Mouse (Mus musculus): Measurements from ENCODE around the gene Plagl2. TPM values are rescaled to one million over a fixed set of nuclear protein-coding genes. Genes with fewer than 3 reads are reported as not detected.

Plagl2 gene
- total RNA-seq, 2 experiments from 2014 or later: 8.3 to 11.9 TPM

DNA sequence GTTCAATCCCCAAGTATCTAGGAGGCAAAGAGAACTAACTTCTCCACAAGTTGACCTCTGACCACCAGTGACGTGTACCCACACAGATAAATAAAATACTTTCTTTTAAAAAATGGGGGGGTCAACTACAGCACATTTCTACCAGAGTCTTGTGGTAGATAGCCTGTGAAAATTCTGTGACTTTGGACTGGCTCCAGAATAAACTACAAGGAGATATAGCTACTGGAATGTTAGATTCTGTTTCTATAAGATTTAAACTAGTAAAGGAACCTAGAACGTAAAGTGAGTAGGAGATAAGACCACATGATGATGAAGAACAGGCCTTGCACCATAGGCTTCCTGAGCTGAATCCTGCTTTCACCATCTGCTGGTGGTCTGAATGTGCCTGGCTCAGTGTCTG, 53.4 kb downstream of the Plagl2 start:
- DNase-seq: no peak

DNA sequence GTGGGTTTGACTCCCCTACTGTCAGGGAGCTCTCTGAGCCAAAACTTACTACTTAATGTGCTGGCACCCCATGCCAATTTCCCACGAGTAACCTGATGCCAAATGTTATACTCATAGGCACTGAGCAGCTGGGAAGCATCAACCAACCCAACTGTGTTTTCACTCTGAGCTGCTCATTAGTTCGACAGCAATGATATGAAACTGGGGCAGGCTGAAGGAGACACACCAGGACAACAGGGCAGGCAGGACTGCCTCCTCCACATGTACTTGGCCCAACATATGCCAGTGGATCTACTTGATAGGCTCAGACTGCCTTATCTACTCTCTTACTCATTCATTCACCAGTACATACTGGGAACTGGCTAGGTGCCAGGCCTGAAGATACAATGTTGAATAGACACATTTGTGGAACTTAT, 55.0 kb downstream of the Plagl2 start:
- no peak for DNase-seq

DNA sequence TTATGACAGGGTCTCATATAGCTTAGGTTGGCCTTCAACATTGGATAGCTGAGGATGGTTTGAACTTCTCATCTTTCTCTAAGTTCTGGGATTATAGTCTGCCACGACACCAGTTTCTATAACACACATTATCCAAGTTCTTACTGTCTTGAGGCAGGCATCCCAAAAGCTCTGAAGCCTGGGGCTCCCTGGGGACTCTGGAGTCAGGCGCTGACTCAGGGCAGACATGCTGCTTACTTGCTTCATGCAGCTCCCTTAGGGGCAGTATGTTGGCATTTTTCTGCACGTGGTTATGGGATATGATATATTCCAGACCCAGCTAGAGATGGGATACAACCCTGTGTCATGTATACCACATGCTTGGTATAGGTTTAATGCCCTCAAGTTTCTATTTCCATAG, 61.3 kb downstream of the Plagl2 start:
- DNase-seq: no peak

DNA sequence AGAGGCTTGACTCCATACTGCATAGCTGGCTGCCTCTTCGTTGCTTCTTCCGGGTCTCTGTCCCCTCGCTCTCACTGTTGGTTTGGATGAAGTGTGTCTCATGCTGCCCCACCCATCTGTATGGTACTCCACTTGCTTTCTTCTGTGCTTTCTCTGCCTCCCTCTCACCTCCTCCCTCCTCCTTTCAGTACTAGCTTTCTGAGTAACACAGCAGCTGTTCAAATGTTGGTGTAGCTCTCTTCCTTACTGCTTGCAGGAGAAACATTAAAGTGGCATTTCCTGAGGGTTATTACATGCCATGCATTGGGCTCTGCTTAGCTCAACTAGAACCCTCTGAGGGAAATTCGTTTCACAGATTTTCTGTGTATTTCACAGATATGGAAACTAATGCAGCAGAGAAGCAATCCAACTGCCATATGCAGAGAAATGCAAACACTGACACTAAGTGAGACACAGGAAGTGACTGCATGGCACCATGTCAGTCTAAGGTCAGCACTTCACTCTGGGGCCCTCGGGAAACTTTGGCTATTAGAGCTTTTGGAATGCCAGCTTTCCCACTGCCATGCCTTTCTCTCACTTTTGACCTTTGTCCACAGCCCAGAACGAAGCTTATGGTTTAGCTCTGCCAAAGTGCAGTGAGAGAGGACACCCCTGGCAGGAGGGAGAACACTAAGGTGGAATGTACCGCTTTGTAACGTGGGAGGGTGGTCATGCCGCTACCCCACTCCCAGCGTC, 61.9 kb downstream of the Plagl2 start:
- DNase-seq: no peak

Other genes with a start within 250 kb of the Plagl2 start
- 10 to 100 TPM; 58.6 to 61.5 TPM for gene Pdrg1, start 226.0 kb downstream of the Plagl2 start, total RNA-seq (2021)
- under 1 TPM; 0.41 to 0.42 TPM for gene Xkr7, start 209.6 kb downstream of the Plagl2 start, total RNA-seq (2021)
- 10 to 100 TPM in 1 of 2 experiments, 1 to 10 TPM in 1; 7.6 to 12.6 TPM for gene Ccm2l, start 175.5 kb downstream of the Plagl2 start, total RNA-seq (2021)
- gene Hck, start 133.0 kb downstream of the Plagl2 start, total RNA-seq (2021): 1 to 10 TPM in 1 of 2 experiments, under 1 TPM in 1; 0.85 to 2.3 TPM
- 10 to 100 TPM; 49.4 to 67.7 TPM for gene Tm9sf4, start 80.1 kb downstream of the Plagl2 start, total RNA-seq (2021)
- gene Tspyl3, start 16.0 kb downstream of the Plagl2 start, total RNA-seq (2021): 1 to 10 TPM; 2.5 to 2.7 TPM
- 10 to 100 TPM; 24.1 to 29.2 TPM for gene Pofut1, start 107 bp upstream of the Plagl2 start, total RNA-seq (2021)
- gene Kif3b, start 50.0 kb upstream of the Plagl2 start, total RNA-seq (2021): 1 to 10 TPM; 6.0 to 6.9 TPM
- gene Asxl1, start 104.4 kb upstream of the Plagl2 start, total RNA-seq (2021): 10 to 100 TPM; 14.7 to 19.6 TPM